ENCODE assay signal across 9 mouse cellular contexts in genomic region chr12:109839126-109839587, GRCm38 (mm10).
A peak's percentile ranks its signal among the peaks of the same experiment; 100 is the strongest.
DNase-seq lines count a peak whose midpoint lies in the region; ATAC-seq and TF ChIP-seq lines count a peak whose summit lies in the region.
"Had no signal": no experiment of that assay in that cellular context is flagged by ENCODE, and none has a peak within 500 bp of the region (broad histone marks: within the 10 kb centered on the region; RNA-seq: fewer than 3 reads in every experiment).

No protein-coding gene starts in this region.

- peak overlapping the region; percentile 25 to 28; a peak in 3 of 4 replicates for H3K27ac ChIP-seq in heart, embryonic 14.5 days (replicated peaks in 1 of 2; ENCODE audit: control insufficient read depth in 1 of 2, insufficient read depth in 1 of 2, low read depth in 2 of 2, low read length in 2 of 2)
- no peak overlapping the region for H3K27ac ChIP-seq in forebrain, embryonic 15.5 days (replicated peaks)
- no peak overlapping the region for H3K27ac ChIP-seq in layer of hippocampus, adult 2 months
- H3K27ac ChIP-seq in left cerebral cortex, adult 2 months = no peak overlapping the region

- DNase-seq in heart, adult 18-20 months = no peak
- DNase-seq in MN1 (ENCODE audit: low spot score) = peak; percentile 82
- peak; percentile 60 for DNase-seq in liver
- no peak for DNase-seq in thymus, postnatal 0 days (ENCODE audit: low spot score)
- no peak for DNase-seq in layer of hippocampus, adult 2 months (ENCODE audit: low spot score in 2 of 2)
- DNase-seq in left cerebral cortex, adult 2 months (ENCODE audit: extremely low spot score in 1 of 2, low spot score in 2 of 2) = no peak
- DNase-seq: gastrocnemius, postnatal 25 days had no signal

- no peaks in the 10 kb centered on the region for H3K9me3 ChIP-seq in heart, embryonic 14.5 days (ENCODE audit: control insufficient read depth, low read length)
- H3K9me3 ChIP-seq in forebrain, embryonic 15.5 days = no peaks in the 10 kb centered on the region

- H3K27me3 ChIP-seq in heart, embryonic 14.5 days (ENCODE audit: control insufficient read depth, insufficient read depth, low read length) = no peaks in the 10 kb centered on the region
- H3K27me3 ChIP-seq in forebrain, embryonic 15.5 days = no peaks in the 10 kb centered on the region

- WGBS in heart, embryonic 14.5 days = 20% methylated on average over 9 of the region's 9 CpGs
- 12% methylated on average over 9 of the region's 9 CpGs for WGBS in forebrain, embryonic 15.5 days

- TF ChIP-seq CTCF in layer of hippocampus, adult 2 months (conservative IDR thresholded peaks at IDR 0.05) = no peak
- TF ChIP-seq CTCF in left cerebral cortex, adult 2 months (IDR thresholded peaks at IDR 0.05) = no peak

- H3K4me3 ChIP-seq in heart, embryonic 14.5 days (ENCODE audit: control insufficient read depth in 1 of 2, insufficient read depth in 1 of 2, low read depth in 1 of 2, low read length in 2 of 2) = no peak overlapping the region
- no peak overlapping the region for H3K4me3 ChIP-seq in forebrain, embryonic 15.5 days
- H3K4me3 ChIP-seq in layer of hippocampus, adult 2 months = no peak overlapping the region
- no peak overlapping the region for H3K4me3 ChIP-seq in left cerebral cortex, adult 2 months

- intact Hi-C loops in left cerebral cortex, adult 2 months (cut with DNase I) = no loop called here

- peak; percentile 27 for ATAC-seq in heart, embryonic 14.5 days (ENCODE audit: insufficient number of reproducible peaks, insufficient read depth, low FRiP score, low read depth)
- ATAC-seq in forebrain, embryonic 15.5 days (replicated peaks) = peak; percentile 55

- H3K36me3 ChIP-seq in heart, embryonic 14.5 days (ENCODE audit: control insufficient read depth, insufficient read depth, low read length) = no peaks in the 10 kb centered on the region
- no peaks in the 10 kb centered on the region for H3K36me3 ChIP-seq in forebrain, embryonic 15.5 days

- H3K4me1 ChIP-seq in heart, embryonic 14.5 days (ENCODE audit: control insufficient read depth in 2 of 2, insufficient read depth in 2 of 2, low read length in 2 of 2) = peaks cover 44 to 63% of the 10 kb centered on the region in 2 experiments
- H3K4me1 ChIP-seq in forebrain, embryonic 15.5 days = peaks cover 16% of the 10 kb centered on the region

- H3K9ac ChIP-seq in heart, embryonic 14.5 days (ENCODE audit: low read length) = no peak overlapping the region
- H3K9ac ChIP-seq in forebrain, embryonic 15.5 days (replicated peaks) = no peak overlapping the region

- no peak overlapping the region for H3K4me2 ChIP-seq in heart, embryonic 14.5 days (ENCODE audit: low read length)
- no peak overlapping the region for H3K4me2 ChIP-seq in forebrain, embryonic 15.5 days (replicated peaks)

Comparison
In these comparisons a context has a peak if more than half of its experiments do, and no peak if none do; other contexts are left out.
1. H3K27ac ChIP-seq: peak in heart, embryonic 14.5 days (2 of 2); none in forebrain, embryonic 15.5 days (single experiment), layer of hippocampus, adult 2 months (single experiment) and left cerebral cortex, adult 2 months (single experiment).
2. DNase-seq: peak in MN1 (single experiment) and liver (single experiment); none in heart, adult 18-20 months (0 of 2), thymus, postnatal 0 days (single experiment), layer of hippocampus, adult 2 months (0 of 2) and left cerebral cortex, adult 2 months (0 of 2).